Mouse (Mus musculus) T-cell, adult 2 months (primary cell): ENCODE measurements around the gene Eaf1.
"Not testable (repeated sequence)": the region's sequence is repeated elsewhere in the genome, so short reads cannot be mapped to it uniquely, and the experiment has no call there.

Experiments
- DNase-seq: peaks from one replicate; pipeline ENCODE4 v3.0.0; 2022; ENCODE audit warnings: low spot score

Eaf1 gene

DNA sequence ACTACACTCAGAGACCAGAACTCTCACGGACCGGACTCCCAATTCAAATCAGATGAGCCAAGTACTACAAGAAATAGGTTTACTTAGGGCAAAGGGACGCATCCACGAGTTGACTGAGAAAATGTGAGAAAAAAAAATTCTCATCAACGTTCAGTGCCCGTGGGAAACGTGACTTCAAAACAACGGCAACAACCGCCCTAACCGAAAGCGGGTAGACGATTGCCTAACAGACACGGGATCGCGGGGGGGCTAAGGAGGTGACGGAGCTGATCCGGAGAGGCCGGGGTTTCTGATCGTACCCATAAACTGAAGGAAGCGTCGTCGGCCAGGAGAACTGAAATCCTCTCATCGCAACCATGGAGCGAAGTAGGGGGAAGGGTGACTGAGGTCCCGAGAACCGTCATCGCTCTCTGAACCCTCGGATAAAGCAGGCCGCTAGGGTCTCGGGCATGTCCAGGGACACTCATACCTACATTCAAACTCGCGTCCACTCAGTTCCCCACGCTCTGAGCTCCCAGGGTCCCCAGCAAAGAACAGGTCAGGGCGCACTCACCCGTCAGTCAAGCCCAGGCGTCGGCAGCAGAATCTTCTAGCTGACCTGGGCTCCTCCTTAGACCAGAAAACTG lies at the start of gene Eaf1:
Gene Eaf1 (plus strand): TSS at position 51 of the 626 bp plus-strand sequence.
- peak; percentile 60 for DNase-seq

DNA sequence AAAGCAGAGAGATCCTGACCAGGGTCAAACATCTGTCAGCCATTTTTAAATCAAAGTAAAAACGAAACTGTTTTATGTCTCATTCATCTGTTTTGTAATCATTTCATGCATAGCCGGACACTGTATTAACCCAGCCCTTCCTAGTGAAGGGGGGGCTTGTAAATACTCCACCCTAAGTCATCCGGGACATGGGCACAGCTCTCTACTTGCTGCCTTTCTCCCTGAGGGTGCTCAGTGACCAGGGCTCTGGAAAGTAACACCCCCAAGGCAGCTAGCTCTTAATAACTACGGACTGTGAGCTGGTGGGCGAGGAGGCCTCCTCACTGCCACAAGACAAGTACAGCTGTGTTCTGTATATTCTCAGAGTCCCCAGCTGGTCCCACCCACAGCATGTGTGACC lies 45.2 kb upstream of the Eaf1 start:
- DNase-seq = no peak

DNA sequence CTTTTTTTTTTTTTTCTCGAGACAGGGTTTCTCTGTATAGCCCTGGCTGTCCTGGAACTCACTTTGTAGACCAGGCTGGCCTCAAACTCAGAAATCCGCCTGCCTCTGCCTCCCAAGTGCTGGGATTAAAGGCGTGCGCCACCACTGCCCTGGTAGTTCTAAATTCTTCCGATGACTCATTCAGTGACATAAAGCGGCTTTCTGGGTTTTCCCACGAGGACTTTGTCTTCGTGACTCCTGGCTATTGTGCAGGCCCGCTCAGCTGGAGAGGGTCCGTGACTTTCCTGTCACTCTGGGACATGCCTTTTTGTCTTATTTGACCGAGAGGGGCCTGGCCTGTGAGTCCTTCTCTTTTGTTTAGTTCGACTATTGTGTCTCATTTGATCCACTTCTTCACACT lies 40.3 kb upstream of the Eaf1 start:
- DNase-seq = not testable (repeated sequence)

DNA sequence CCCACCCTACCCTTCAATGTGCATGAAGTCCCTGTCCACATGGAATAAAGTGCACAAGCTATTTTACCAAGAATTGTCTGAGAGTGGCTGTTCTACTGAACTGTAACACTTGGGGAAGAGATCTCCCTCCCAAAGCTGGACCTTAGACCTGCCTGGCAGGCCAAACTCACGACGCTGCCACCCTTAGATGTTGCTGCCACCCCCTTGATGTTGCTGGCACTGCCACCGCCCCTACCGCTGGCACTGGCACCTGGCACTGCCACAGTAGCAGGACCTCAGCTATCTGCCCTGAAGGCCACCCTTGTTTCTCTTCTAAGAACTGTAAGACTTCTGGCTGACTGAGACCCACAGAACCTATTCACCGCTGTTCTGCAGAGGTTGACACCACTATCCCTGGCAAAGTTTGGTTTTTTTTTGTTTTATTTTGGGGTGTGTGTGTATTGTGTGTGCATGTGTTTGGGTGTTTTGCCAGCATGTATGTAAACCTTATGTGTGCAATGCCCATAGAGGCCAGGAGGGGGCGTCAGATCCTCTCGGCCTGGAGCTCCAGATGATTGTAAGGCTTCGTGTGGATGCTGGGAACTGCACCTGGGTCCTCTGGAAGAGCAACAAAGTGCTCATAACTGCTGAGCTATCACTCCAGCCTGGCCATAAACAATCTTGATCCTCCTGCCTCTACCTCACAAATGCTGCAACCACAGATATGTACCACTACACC lies 39.2 kb upstream of the Eaf1 start:
- DNase-seq = peak; percentile 28

DNA sequence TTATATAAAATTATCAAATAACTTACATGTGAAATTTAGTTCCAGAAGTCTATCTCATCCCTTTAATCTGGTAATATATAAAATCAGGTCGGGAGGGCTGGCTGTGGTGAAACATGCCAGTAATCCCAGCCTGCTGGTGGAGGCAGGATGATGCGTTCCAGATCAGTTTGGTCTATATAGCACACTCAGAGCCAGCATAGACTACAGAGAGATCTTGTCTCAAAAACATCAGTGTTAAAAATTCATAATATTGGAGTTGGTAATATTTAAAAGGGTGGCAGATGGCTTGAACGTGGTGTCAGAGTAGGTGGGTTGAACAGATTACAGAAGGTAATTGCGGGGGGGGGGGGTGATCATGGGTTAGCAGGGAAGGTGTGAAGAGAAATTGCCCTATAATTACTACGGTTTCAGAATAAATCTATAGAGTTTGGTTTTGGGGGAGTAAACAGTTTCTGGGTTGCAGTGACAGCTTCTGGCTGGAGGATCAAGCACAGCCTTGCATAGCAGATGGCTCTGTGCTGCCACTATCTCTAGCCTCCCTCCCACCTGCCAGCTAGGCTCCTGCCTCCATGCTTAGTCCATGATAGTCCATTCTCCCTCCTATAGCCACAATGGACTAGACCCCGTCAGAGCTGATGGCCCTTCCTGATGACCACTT lies 38.0 kb upstream of the Eaf1 start:
- DNase-seq = no peak

DNA sequence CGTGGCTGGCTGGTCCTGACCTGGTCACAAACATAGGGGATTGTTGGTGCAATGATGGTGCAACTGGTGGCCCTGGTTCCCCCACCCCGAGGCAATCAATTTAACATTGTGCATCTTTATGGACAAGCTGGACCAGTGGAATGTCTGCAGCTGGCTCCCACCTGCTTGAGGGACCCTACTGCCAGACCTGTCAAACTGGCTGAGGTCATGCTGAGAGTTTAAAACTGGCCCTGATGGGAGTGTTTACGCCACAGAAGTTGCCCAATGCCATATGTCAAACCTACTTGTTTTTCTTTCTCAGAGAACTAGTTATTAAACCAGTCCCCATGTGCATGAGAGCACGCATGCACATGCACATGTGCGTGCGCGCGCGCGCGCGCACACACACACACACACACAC lies 36.2 kb upstream of the Eaf1 start:
- DNase-seq = no peak

DNA sequence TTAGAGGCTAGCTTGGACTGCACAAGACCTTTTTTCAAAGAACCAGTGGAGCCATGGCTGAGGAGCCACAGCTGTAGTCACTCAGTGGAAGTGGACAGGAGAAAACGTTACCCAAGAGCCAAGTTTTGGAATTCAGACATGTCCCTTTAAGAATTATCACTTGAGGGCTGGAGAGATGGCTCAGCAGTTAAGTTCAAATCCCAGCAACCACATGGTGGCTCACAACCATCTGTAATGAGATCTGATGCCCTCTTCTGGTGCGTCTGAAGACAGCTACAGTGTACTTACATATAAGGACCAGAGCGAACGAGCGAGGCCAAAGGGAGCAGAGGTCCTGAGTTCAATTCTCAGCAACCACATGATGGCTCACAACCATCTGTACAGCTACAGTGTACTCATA lies 32.0 kb upstream of the Eaf1 start:
- peak; percentile 31 for DNase-seq

DNA sequence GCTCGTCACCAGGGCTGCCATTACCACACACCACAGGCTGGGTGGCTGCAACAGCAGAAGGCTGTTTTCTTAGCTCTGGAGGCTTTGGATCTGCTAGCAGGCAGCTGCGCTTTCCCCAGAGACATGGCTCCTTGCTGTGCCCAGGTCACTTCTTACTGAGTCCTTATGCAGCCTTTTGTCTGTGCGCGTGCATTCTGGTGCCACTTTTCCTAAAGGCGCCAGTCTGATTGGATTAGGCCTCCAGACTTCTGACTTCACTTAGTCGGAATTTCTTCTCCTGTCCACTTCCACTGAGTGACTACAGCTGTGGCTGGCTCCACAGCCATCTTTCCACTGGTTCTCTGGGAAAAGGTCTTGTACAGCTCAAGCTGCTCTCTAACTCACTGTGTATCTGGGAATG lies 31.3 kb upstream of the Eaf1 start:
- no peak for DNase-seq

DNA sequence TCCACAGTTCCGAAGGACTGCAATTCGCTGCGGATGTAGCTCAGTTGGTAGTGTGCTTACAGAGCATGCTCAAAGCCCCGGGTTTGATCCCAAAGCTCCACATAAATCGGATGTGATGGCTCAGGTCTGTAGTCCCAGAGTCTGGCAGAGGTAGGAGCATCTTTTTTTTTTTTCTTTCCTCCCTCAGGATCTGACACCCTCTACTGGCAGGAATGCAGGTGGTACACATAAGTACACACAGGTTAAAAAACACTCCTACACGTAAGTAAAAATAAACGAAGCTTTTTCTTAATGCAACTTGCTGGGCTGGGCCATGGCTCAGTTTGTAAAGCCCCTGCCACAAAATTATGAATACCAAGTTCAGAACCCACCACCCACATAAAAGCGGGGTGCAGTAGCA lies 30.0 kb upstream of the Eaf1 start:
- DNase-seq = no peak

DNA sequence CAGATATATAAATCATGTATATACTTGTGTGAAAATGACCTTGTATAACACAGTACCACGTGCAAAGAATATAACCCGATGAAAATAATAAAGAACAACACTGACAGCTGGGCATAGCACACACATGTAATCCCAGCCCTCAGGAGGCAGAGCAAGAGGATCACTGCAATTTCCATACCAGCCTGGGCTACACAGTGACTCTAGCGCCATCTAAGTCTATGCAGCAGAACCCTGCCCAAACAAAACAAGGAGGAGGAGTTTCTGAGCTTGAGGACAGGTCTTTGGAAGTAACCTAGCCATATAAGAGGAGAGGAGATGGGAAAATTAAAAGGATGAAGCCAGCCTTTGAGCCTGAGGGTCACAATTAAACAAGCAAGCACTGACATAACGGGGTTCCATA lies 24.5 kb upstream of the Eaf1 start:
- no peak for DNase-seq

DNA sequence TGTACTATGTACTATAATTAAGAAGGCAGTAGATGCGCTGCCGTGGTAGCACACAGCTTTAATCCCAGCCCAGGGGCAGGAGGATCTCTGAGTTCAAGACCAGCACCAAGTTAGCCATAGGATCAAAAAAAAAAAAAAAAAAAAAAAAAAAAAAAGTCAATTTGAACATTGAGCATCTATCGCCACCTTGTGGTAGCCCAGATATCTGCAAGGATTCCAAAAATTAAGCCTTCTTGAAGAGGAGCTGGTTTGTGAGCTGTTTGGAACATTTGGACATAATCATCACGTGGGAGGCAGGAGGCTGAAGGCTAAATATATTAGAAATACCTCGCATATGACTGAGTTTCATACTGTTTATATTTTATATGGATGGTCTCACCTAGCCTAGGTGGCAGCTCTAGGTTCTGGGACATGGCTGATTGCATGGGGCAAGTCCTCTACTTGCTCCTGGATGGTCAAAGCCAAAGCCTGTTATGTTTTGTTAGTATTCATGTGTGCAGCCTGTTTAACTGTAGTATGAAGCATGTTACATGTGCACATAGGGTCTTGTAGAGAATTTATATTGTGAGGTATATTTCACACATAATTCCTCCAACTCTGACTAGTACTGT lies 21.6 kb upstream of the Eaf1 start:
- DNase-seq = peak; percentile 50

DNA sequence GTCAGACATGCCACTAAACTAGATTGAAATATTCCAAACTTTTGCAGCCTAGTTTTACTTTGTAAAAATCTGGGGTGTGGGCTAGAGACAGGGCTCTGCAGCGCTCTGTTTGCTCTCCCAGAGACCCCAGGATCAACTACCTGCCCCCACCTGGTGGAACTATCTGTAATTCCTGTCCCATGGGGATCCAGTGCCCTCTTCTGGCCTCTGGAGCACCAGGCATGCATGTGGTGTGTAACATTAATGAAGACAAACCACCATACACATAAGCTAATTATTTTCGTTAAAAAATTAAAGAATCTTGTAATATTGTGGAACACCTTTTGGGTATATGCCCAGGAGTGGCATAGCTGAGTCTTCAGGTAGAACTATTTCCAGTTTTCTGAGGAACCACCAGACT lies 20.9 kb upstream of the Eaf1 start:
- no peak for DNase-seq

DNA sequence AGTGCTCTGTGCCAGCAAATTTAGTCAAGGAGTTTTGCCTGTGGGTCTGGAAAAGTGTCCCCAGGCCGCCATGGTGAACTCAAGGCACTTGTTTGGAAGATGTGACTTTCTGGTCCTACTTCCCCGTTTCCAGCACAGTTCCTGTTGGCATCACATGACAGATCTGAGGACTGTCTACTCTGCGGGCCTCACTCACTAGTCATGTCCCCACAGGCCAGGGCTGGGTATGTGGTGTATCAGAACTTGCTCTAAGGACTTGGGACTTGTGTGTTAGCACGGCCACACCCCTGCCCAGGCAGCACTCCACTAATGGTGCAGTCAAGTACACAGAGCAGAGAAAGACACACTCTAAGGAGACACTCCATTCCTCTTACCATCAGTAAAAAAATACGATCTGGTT lies 11.8 kb upstream of the Eaf1 start:
- no peak for DNase-seq

DNA sequence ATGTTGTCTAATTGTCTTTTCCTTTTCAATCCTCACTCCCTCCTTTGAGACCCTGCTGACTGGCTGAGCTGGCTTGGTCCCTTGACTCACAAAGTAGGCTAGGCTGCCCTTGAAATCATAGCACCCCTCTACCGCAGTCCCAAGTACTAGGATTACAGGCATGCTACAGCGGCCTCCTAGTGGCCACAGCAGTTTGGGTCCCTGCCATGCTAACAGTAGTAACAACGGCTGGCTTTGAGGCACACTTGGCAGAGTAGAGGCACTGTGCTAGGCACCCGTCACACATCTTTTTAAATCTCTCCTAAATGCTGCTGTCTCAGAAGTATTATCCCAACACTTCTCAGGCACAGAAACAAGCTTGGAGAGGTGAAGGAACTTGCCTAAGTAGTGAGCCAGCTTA lies 7.7 kb upstream of the Eaf1 start:
- no peak for DNase-seq

DNA sequence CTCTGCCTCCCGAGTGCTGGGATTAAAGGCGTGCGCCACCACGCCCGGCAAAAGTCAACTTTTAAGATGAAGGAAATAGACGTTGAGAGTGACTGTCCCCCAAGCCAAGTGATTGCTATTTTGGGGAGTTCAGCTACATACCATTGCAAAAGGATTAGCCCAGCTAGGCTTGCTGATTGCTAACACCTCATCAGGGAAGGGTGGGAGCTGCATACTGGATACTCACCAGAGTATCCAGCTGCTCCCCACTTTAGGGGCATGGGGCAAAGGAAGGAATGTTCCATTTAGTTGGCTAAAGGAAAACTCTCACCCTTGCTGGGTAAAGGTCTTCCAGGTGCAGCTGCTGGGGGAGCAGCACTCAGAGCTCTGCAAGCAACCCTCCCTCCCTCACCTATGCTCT lies 6.1 kb upstream of the Eaf1 start:
- DNase-seq = no peak

DNA sequence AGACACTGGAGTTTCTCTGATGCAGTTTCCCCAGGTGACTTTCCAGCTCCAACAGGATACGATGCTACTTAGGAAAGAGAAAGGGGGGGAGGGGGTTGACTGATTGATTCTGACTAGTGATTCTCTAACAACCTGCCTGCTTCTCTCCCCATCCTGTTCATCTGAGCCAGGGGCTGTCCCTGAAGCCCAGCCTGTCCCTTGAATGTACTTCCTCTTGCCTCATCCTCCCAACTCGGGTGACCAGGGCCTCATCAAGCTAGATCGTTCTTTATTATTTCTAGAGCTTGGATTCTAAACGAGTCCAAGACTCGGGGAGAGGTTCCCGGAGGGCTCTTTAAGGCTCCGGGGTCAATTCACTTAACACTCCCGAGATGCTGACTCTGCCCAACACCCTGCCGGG lies 298 bp upstream of the Eaf1 start:
- no peak for DNase-seq

DNA sequence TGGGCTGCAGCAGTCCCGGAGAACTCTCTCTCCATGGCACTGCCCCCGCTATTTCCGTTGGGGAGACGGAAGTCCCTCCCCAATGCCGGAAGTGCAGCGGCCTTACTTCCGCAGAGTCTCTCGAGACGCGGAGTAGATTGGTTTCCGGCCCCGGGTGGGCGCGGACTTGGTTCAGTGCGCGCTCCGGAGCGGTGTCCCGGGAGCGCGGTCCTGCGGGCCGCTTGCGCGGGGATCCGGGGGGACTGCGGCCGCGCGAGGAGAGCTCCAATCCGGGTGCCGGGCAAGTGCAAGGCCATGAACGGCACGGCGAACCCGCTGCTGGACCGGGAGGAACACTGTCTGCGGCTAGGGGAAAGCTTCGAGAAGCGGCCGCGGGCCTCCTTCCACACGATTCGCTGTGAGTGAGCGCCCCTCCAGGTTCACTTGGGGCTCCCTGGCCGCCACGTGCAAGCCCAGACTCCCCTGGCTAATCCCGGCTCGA lies 816 bp downstream of the Eaf1 start, which contains the start of gene Mettl6:
Gene Mettl6 (minus strand): TSS at position 66 of the 481 bp plus-strand sequence.
- peak; percentile 93 for DNase-seq

DNA sequence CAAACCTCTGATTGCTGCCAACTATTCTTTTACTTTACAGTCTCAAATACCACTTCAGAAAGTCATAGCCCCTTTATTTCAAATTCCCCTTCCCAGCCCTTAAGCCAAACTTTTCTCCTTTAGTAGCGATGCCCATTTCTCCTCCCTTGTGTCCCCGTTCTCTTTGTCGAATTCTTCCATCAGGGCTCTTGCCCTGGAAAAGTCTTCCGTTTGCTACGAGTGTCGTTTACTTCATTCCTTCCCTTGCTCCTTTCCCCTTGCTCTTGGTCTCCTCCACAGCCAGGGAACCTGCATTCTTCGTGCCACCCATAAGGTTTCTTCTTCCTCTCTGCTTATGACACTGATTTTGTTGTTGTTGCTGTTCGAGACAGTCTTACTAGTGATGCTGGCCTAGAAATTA lies 1.3 kb downstream of the Eaf1 start:
- DNase-seq = no peak

DNA sequence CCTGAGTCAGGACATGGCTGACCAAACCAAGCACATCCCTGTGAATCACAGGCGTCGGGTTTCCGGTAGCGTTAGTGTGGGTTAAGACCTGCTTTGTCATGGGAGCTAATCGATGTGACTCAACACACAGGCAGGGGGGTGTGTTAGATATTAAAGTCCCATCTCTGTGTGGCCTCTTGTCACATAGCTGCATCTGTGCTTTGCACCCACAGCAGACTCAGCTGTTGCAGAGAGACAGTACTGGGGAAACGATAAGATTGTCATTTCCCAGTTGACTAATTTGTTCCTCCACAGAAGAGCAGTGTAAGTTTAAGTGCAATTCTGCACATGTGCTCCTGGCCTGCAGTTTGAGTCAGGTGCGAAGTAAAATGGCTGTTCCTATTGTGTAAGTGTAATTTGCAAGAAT lies 2.0 kb downstream of the Eaf1 start:
- DNase-seq = no peak

DNA sequence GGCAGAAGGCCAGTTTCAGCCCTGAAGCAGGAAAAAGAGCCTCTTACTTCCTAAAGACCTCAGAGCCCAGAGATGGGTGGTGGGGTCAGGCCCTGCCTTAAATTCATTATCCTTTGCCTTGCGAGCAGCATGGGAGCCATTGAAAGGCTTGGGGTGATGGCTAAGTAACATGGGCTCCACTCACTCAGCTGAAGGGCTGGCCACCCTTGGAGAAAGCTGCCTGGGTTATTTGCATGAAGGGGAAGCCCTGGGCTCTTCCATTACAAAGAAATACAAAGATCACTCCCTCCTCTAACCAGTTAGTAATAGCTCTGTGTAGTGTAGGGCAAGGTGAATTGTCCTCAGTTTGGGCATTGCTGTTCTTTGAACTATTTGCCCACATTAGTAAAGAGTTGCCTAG lies 5.3 kb downstream of the Eaf1 start:
- no peak for DNase-seq

DNA sequence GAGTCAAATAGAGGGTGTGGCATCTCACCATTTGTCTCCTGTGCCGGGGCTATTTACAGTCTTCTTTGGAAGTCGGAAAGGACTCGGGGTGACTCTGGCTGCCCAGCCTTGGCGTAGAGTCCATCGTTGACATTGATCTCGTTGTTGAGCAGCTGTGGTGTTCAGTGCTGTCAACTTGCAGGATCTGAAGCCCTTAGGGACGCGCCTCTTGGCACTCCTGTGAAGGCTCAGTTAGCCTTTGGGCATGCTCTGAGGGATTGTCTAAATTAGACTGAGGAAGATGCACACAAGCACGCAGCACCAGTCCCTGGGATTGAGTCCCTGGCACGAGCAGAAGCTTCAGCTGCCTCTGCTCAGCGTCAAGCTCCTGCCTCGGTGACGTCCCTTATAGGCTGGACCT lies 9.2 kb downstream of the Eaf1 start:
- no peak for DNase-seq

DNA sequence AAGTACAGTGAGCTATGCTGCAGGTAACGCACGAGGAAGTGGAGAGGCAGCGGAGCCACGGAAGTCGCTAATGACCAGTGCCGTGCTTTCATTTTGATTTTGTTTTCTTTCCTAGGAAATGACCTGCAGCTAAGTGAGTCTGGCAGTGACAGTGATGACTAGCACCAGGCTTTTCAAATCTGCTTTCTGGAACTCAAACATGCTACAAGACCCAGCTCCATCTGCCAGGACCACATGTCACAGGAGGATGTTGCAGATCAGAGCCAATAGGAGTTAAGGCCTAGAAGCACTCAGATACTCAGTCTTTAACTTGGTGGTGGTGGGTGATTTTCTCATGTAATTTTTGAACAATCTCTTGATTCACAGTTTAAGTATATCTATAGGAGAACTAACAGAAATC lies 12.3 kb downstream of the Eaf1 start:
- DNase-seq = no peak

DNA sequence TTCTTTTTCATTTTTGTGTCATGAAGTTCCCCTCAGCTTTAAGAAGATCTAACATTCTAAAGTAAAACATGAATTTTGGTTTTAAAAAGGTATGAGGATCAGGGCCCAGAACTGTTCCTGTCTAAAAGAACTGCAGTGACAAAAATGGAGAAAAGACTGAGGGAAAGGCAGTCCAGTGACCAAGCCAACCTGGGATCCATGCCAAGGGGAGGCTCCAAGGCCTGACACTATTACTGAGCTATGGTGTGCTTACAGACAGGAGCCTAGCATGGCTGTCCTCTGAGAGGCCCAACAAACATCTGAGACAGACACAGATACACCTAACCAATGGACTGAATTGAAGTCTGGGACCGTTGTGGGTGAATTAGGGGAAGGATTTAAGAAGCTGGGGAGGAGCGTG lies 15.7 kb downstream of the Eaf1 start:
- no peak for DNase-seq
